Mouse (Mus musculus) liver, embryonic 11.5 days (tissue): ENCODE data around the gene Zfhx3. TPM values are rescaled to one million over a fixed set of nuclear protein-coding genes. Genes with fewer than 3 reads are reported as not detected.

Source experiments
- ATAC-seq: fragments of 200-750 bp; cut with Nextera tagmentation; replicated peaks from 2 replicates; pipeline ENCODE4 v1.8.0; 2017; ENCODE audit warnings: moderate number of reproducible peaks, mild to moderate bottlenecking, moderate TSS enrichment, moderate library complexity; ENCODE audit not compliant: low FRiP score
- DNase-seq: peaks from one replicate; pipeline ENCODE4 v3.0.0-alpha.2; 2017; ENCODE audit warnings: low spot score
- H3K27ac ChIP-seq: fragments of 300-500 bp; sonication (generic); 2 replicates; pipeline ENCODE4 v1.5.1; 2014; ENCODE audit warnings: mild to moderate bottlenecking, low read depth, low read length, control low read depth
- H3K27me3 ChIP-seq: fragments of 300-500 bp; sonication (generic); replicated peaks from 2 replicates; pipeline ENCODE4 v1.6.1; 2014; ENCODE audit warnings: low read length, mixed read lengths; ENCODE audit not compliant: control insufficient read depth, insufficient read depth
- H3K36me3 ChIP-seq: fragments of 300-500 bp; sonication (generic); 2 replicates; pipeline ENCODE4 v1.6.1; 2014; ENCODE audit warnings: mild to moderate bottlenecking, low read length, moderate library complexity, mixed read lengths; ENCODE audit not compliant: control insufficient read depth, insufficient read depth
- H3K4me1 ChIP-seq: fragments of 300-500 bp; sonication (generic); replicated peaks from 2 replicates; pipeline ENCODE4 v1.6.1; 2014; ENCODE audit warnings: low read length, mixed read lengths; ENCODE audit not compliant: control insufficient read depth, insufficient read depth
- H3K4me2 ChIP-seq: fragments of 300-500 bp; sonication (generic); 2 replicates; pipeline ENCODE4 v1.6.1; 2014; ENCODE audit warnings: mild to moderate bottlenecking, control low read depth, moderate library complexity
- H3K4me3 ChIP-seq: fragments of 300-500 bp; sonication (generic); 2 replicates; pipeline ENCODE4 v1.5.1; 2014; ENCODE audit warnings: low read depth, low read length, control low read depth
- H3K9ac ChIP-seq: fragments of 300-500 bp; sonication (generic); 2 replicates; pipeline ENCODE4 v1.6.1; 2014; ENCODE audit warnings: low read depth, low read length, control low read depth
- H3K9me3 ChIP-seq: fragments of 300-500 bp; sonication (generic); 2 replicates; pipeline ENCODE4 v1.6.1; 2016; ENCODE audit warnings: low read length, inconsistent platforms, mixed read lengths; ENCODE audit not compliant: control insufficient read depth
- WGBS: fragments of 180-500 bp; shearing (Covaris S2); extraction: QIAGEN DNeasy Blood & Tissue Kit; methylation state at CpG from one replicate; pipeline ENCODE4 v1.1.7; 2014; 5-methylcytosine and 5-hydroxymethylcytosine counted together
- polyA plus RNA-seq: library from polyadenylated mRNA; unstranded; fragments of >200 nt; fragmentation: Nextera tagmentation; extraction: Ambion mirVana; gene quantifications from 2 replicates; pipeline ENCODE4 v1.2.1, GENCODE M21; 2014

Gene Zfhx3
- polyA plus RNA-seq, 1 experiment from 2014 or later = 6.1 TPM

DNA sequence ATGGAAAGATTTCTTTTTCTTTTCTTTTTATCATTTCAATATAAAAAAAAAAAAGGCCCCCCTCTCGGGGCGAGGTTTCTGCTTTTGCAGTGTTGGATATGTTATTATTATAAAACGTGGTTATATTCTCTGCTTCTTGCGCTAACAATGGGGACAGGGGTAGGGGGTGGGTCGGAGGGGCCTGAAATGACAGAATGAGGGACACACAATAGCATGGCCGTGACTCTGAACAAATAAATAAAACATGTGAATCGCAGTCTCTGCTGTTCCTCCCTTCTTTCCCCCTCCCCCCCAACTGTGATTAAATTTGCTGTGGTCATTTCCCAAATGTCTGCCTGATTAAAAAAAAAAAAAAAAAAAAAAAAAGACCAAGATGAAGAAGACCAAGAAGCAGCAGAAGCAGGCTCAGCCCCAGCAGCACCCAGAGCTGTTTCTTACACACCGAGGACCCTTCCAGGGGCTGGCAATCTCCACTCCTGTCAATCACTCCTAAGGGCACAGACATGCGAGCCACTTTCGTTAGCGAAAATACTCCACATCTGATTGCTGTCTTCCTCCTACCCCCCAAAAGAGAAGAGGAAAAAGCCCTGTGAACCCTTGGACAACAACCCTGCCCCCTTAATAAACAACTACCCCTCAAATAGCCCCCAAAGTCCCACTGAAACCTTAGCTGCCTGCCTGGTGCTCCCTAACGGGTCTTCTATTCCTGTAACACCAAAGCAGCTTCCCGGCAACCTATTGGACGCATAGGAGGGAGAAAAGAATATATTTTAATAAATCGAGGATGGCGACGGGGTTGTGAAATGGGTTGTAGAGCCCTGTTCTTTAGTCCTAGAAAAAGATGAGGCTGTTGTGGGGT, 302.4 kb downstream of the Zfhx3 start:
- Histone ChIP-seq H3K4me3 (no peak overlapping the region), H3K36me3 (no peaks in the 10 kb centered on the region), H3K27ac (no peak overlapping the region), H3K4me2 (no peak overlapping the region), H3K9me3 (no peaks in the 10 kb centered on the region), H3K9ac (no peak overlapping the region), H3K4me1 (no peaks in the 10 kb centered on the region), H3K27me3 (no peaks in the 10 kb centered on the region; the same call in 1 of the 2 replicates)
- no peak for ATAC-seq
- 71% methylated on average over 17 of the region's 17 CpGs for WGBS
- DNase-seq = no peak

DNA sequence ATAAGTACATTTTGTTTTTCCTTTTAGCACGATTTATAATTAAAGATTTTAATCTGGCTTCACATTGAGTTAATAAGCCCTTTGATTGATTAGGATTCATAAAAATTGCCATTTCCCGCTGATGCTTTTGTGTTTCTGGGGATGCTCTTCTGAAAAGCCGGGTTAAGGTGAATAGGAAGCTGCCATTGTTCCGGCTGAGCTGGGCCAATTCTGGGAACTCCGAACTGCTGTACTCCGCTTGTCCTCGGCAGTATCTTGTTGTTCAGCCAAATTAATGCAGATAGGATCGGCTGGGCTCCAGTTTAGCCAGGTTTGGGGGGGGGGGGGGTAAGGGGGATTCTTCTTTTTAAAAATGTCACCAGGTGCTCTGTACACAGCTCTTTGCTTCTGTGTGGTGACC, 303.1 kb downstream of the Zfhx3 start:
- H3K4me3 ChIP-seq = no peak overlapping the region
- H3K9ac ChIP-seq = no peak overlapping the region
- 79% methylated on average over 8 of the region's 8 CpGs for WGBS
- DNase-seq (no peak), ATAC-seq (no peak)
- H3K36me3 ChIP-seq = no peaks in the 10 kb centered on the region
- H3K4me1 ChIP-seq = no peaks in the 10 kb centered on the region
- H3K27ac ChIP-seq = no peak overlapping the region
- no peaks in the 10 kb centered on the region; the same call in 1 of the 2 replicates for H3K27me3 ChIP-seq
- no peak overlapping the region for H3K4me2 ChIP-seq
- no peaks in the 10 kb centered on the region for H3K9me3 ChIP-seq

- H3K9me3 ChIP-seq = no peaks in the 10 kb centered on the region
- DNase-seq (no peak), ATAC-seq (no peak)
- 65% methylated on average over 22 of the region's 22 CpGs for WGBS
- H3K36me3 ChIP-seq = no peaks in the 10 kb centered on the region
- no peak overlapping the region for H3K4me2 ChIP-seq
- H3K27me3 ChIP-seq = no peaks in the 10 kb centered on the region; the same call in 1 of the 2 replicates
- H3K9ac ChIP-seq = no peak overlapping the region
- H3K4me3 ChIP-seq = no peak overlapping the region
- H3K27ac ChIP-seq = no peak overlapping the region
- H3K4me1 ChIP-seq = no peaks in the 10 kb centered on the region
Observed at GRCm38 (mm10) chr8:108246035-108246933, 303.8 kb downstream of the Zfhx3 start.

DNA sequence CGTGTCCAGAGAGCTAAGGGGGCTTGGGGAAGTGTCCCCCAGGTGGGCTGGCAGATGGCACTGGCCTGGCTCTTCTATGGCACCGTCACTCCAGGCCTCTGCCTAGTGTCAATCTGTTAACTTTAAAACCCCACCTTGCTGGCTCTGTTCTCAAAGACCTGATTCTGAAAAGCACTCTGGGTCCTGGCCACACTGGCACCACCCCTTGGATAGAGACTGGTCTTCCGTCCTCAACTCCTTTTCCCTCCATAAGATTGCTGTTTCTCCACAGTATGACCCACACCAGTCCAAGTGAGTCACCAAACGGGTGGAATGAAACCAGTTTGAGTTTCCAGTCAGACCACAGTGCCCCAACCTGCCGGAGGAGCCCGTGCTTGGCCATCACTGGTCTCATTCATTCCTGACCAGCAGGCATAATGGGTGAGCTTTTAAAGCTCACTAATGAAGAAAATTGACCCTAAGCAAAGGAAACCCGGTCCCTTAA, 304.5 kb downstream of the Zfhx3 start:
- no peak overlapping the region for H3K4me2 ChIP-seq
- WGBS = 74% methylated on average over 7 of the region's 7 CpGs
- no peaks in the 10 kb centered on the region for H3K9me3 ChIP-seq
- no peaks in the 10 kb centered on the region for H3K36me3 ChIP-seq
- no peak overlapping the region for H3K27ac ChIP-seq
- no peaks in the 10 kb centered on the region for H3K4me1 ChIP-seq
- no peak overlapping the region for H3K4me3 ChIP-seq
- no peak for ATAC-seq
- DNase-seq = no peak
- H3K27me3 ChIP-seq = no peaks in the 10 kb centered on the region
- no peak overlapping the region for H3K9ac ChIP-seq

DNA sequence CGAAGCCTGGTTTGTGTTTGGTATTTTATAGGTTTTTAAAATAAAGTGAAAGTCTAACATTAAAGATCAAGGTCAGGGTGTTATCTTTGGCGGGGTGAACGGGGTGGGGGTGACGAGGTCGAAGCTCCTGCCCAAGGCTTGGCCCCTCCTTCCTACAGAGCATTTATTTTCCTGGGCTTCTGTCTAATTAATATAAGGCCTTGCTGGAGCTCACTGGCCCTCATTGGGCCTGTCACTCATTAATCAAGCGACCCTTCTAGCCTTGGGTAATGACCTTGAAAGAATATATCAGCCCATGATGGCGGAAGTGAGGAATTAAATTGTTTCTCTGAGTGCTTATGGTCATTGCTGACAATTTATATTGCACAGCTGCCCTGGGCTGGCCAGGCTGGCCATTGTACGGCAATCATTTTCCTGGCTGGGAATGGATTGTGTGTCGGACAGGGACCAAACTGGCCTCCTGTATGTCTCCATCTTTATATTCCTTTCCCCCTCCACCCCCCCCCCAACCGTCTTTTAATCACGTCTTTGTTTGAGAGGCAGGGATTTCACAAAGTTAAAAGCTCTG, 322.2 kb downstream of the Zfhx3 start:
- no peaks in the 10 kb centered on the region for H3K36me3 ChIP-seq
- no peak overlapping the region for H3K27ac ChIP-seq
- WGBS = 59% methylated on average over 11 of the region's 11 CpGs
- no peak for DNase-seq
- no peak overlapping the region for H3K4me3 ChIP-seq
- no peak overlapping the region for H3K4me2 ChIP-seq
- no peaks in the 10 kb centered on the region for H3K4me1 ChIP-seq
- no peak for ATAC-seq
- H3K27me3 ChIP-seq = no peaks in the 10 kb centered on the region
- H3K9ac ChIP-seq = no peak overlapping the region
- no peaks in the 10 kb centered on the region for H3K9me3 ChIP-seq

DNA sequence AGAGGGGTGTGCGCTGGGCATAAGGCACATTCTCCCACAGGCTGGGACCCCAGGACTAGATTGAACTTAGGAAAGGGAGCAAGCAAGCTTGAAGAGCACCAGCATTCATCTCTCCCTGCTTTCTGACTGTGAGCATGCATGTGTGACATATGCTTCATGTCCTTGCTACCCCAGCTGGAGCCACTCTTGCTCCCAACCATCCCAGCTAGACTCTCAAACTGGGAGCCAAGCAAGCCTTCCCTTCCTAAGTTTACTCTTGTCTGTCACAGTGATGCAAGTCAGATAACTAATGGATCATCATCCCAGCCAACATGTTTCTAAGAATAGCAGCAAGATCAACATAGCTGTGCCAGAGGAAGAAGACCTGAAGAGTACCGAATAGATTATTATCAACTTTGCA, 335.5 kb downstream of the Zfhx3 start:
- no peak for DNase-seq
- Histone ChIP-seq H3K4me2 (no peak overlapping the region), H3K27ac (no peak overlapping the region), H3K9me3 (no peaks in the 10 kb centered on the region), H3K9ac (no peak overlapping the region), H3K27me3 (no peaks in the 10 kb centered on the region), H3K4me3 (no peak overlapping the region), H3K36me3 (no peaks in the 10 kb centered on the region), H3K4me1 (no peaks in the 10 kb centered on the region)
- ATAC-seq = no peak
- 84% methylated on average over 2 of the region's 2 CpGs for WGBS

GRCm38 (mm10) chr8:108281981-108282380, 339.5 kb downstream of the Zfhx3 start:
- no peak for ATAC-seq
- no peaks in the 10 kb centered on the region for H3K4me1 ChIP-seq
- no peak overlapping the region for H3K9ac ChIP-seq
- no peaks in the 10 kb centered on the region for H3K9me3 ChIP-seq
- H3K27ac ChIP-seq = no peak overlapping the region
- H3K36me3 ChIP-seq = no peaks in the 10 kb centered on the region
- WGBS = 44% methylated on average over 12 of the region's 12 CpGs
- no peak overlapping the region for H3K4me3 ChIP-seq
- H3K27me3 ChIP-seq = no peaks in the 10 kb centered on the region
- no peak for DNase-seq
- no peak overlapping the region for H3K4me2 ChIP-seq

GRCm38 (mm10) chr8:108286117-108286516, 343.7 kb downstream of the Zfhx3 start:
- H3K4me3 ChIP-seq = no peak overlapping the region
- H3K4me2 ChIP-seq = no peak overlapping the region
- ATAC-seq = no peak
- H3K4me1 ChIP-seq = no peaks in the 10 kb centered on the region
- H3K36me3 ChIP-seq = no peaks in the 10 kb centered on the region
- no peaks in the 10 kb centered on the region for H3K9me3 ChIP-seq
- H3K27ac ChIP-seq = no peak overlapping the region
- H3K27me3 ChIP-seq = no peaks in the 10 kb centered on the region
- WGBS = 44% methylated on average over 5 of the region's 5 CpGs
- no peak overlapping the region for H3K9ac ChIP-seq
- DNase-seq = no peak
